Mouse (Mus musculus) kidney, adult 2 months (tissue): ENCODE measurements around the gene Ppp1r13b. TPM values are rescaled to one million over a fixed set of nuclear protein-coding genes. Genes with fewer than 3 reads are reported as not detected.

Experiments
- DNase-seq: peaks from one replicate; pipeline ENCODE4 v3.0.0; 2021
- H3K27ac ChIP-seq: fragments of 200-500 bp; 2 replicates; pipeline ENCODE4 v1.5.1; 2012; ENCODE audit warnings: low read depth, low read length, control low read depth, inconsistent platforms; ENCODE audit not compliant: insufficient read depth
- H3K27me3 ChIP-seq: fragments of 200-500 bp; replicated peaks from 2 replicates; pipeline ENCODE4 v1.6.1; 2012; ENCODE audit warnings: mild to moderate bottlenecking, moderate library complexity, low read length, inconsistent platforms; ENCODE audit not compliant: control insufficient read depth, insufficient read depth
- H3K36me3 ChIP-seq: fragments of 200-500 bp; 2 replicates; pipeline ENCODE4 v1.6.1; 2012; ENCODE audit warnings: mild to moderate bottlenecking, moderate library complexity, low read length, inconsistent platforms; ENCODE audit not compliant: control insufficient read depth, insufficient read depth
- H3K4me1 ChIP-seq: fragments of 200-500 bp; 2 replicates; pipeline ENCODE4 v1.6.1; 2011; ENCODE audit warnings: low read length; ENCODE audit not compliant: control insufficient read depth, insufficient read depth
- H3K4me3 ChIP-seq: fragments of 200-500 bp; 2 replicates; pipeline ENCODE4 v1.5.1; 2011; ENCODE audit warnings: mild to moderate bottlenecking, low read depth, low read length, control low read depth; ENCODE audit not compliant: insufficient read depth
- CTCF ChIP-seq: fragments of 200-500 bp; conservative IDR thresholded peaks from 2 replicates; pipeline ENCODE4 v1.5.1; 2011; ENCODE audit warnings: low read depth, mild to moderate bottlenecking, control low read depth, low read length, moderate library complexity, mixed read lengths; ENCODE audit not compliant: insufficient read depth, insufficient read length
- POLR2A ChIP-seq: fragments of 200-500 bp; IDR thresholded peaks from one replicate; pipeline ENCODE4 v1.6.1; 2011; ENCODE audit warnings: low read depth, low read length, control low read depth
- WGBS: fragments of 180-500 bp; shearing (Covaris S2); methylation state at CpG from one replicate; pipeline ENCODE4 v1.1.7; 2018; 5-methylcytosine and 5-hydroxymethylcytosine counted together
- polyA plus RNA-seq: library from polyadenylated mRNA; depleted of rRNA; stranded (reverse); fragments of >200 nt; gene quantifications from 2 replicates; pipeline ENCODE4 v1.2.3, GENCODE M21; 2012

The Ppp1r13b gene
- polyA plus RNA-seq, 1 experiment: 11.7 TPM

- no peaks in the 10 kb centered on the region for H3K27me3 ChIP-seq
- TF ChIP-seq POLR2A (peak; percentile 72), CTCF (no peak)
- peak within 1 kb of the TSS; percentile 79 for H3K4me3 ChIP-seq
- peak; percentile 100 for DNase-seq
- H3K4me1 ChIP-seq: peaks cover 10% of the 10 kb centered on the region; the same call in 1 of the 2 replicates
- H3K27ac ChIP-seq: peak within 1 kb of the TSS; percentile 92
- 1% methylated on average over 87 of the region's 87 CpGs for WGBS
- no peaks in the 10 kb centered on the region for H3K36me3 ChIP-seq
Observed at GRCm38 (mm10) chr12:111813766-111814617, 93.9 kb downstream of the Ppp1r13b start, which contains the start of the genes Xrcc3 and Zfyve21. Gene Xrcc3 (minus strand): TSS chr12:111813873. Gene Zfyve21 (plus strand): TSS chr12:111814170.

DNA sequence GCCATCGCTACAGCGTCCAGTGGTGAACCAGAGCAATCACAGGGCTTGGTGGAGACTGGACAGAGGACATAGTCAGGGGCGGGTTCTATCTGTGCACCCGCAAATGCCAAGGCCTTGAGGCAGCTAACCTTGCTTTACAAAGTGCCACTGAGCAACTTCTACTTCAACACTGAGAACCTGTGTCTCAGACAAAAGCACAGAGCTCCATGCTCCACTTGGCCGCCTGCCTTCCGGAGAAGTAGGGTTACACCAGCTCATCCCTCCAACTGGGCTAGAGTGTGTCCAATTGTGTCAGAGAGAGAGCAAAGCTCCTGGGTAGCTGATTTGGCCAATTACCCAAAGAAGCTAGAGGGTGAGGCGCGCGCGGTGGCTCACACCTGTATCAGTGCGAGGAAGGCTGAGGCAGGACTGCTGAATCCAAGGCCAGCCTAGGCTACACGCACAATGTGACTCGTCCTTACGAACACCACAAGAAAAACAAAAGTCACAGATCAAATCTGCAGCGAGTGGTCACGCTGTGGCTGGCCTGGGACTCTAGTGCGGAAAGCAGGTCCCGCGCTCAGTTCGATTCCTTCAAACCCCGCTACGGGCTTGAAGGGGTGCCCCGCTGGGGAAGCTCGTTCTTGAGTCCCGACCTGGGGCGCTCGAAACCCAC is 94.7 kb downstream of the Ppp1r13b start:
- no peaks in the 10 kb centered on the region for H3K36me3 ChIP-seq
- peak; percentile 31 for DNase-seq
- no peak overlapping the region for H3K27ac ChIP-seq
- peak overlapping the region; percentile 61 for H3K4me3 ChIP-seq
- H3K27me3 ChIP-seq: no peaks in the 10 kb centered on the region
- 8% methylated on average over 27 of the region's 27 CpGs for WGBS
- TF ChIP-seq CTCF (no peak), POLR2A (no peak)
- peaks cover 9% of the 10 kb centered on the region; the same call in 1 of the 2 replicates for H3K4me1 ChIP-seq

GRCm38 (mm10) chr12:111812611-111813010 is 95.3 kb downstream of the Ppp1r13b start:
- Histone ChIP-seq H3K4me3 (no peak overlapping the region), H3K4me1 (peaks cover 9% of the 10 kb centered on the region; the same call in 1 of the 2 replicates), H3K36me3 (no peaks in the 10 kb centered on the region), H3K27ac (no peak overlapping the region), H3K27me3 (no peaks in the 10 kb centered on the region)
- WGBS: 50% methylated on average over 12 of the region's 12 CpGs
- TF ChIP-seq CTCF (no peak), POLR2A (no peak)
- DNase-seq: no peak

DNA sequence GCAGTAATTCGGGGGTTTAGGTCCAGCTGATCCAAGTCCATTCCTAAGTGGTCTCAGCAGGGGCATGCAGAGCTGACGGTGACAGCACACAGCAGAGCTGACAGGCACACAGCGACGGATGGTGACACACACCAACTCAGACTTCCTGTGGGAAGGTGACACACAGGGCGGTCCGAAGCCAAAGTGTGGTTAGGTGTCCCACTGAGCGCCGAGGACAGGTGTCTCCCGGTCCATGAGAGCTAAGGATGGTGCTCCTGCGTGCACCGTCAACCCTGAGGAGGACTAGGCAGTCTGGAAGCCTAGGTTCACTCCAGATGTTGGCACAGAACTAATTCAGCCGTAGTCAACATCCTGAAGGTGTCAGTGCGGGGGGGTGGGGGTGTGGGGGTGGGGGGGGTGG is 95.8 kb downstream of the Ppp1r13b start:
- 84% methylated on average over 13 of the region's 13 CpGs for WGBS
- Histone ChIP-seq H3K27me3 (no peaks in the 10 kb centered on the region), H3K27ac (no peak overlapping the region), H3K36me3 (no peaks in the 10 kb centered on the region), H3K4me3 (no peak overlapping the region), H3K4me1 (peaks cover 9% of the 10 kb centered on the region; the same call in 1 of the 2 replicates)
- no peak for DNase-seq
- TF ChIP-seq CTCF: no peak
- no peak for TF ChIP-seq POLR2A

DNA sequence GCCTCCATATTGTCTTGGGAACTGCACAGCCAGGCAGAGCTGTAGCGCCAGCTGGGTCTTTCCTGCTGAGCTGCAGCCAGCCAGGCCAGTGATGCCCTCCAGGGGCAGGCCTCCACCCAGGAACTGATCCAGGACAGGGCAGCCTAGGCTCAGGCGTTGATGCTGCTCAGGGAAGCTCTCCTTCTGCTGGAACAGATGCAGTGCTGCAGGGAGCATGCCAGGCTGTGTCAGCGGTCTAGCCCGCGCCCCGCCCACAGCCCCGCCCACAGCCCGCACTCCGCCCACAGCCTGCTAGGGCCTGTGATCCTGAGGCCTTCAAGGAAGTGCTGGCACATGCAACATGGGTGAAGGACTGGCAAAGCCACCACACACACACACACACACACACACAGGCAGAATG is 98.1 kb downstream of the Ppp1r13b start:
- no peak overlapping the region for H3K27ac ChIP-seq
- WGBS: 2% methylated on average over 9 of the region's 9 CpGs

DNA sequence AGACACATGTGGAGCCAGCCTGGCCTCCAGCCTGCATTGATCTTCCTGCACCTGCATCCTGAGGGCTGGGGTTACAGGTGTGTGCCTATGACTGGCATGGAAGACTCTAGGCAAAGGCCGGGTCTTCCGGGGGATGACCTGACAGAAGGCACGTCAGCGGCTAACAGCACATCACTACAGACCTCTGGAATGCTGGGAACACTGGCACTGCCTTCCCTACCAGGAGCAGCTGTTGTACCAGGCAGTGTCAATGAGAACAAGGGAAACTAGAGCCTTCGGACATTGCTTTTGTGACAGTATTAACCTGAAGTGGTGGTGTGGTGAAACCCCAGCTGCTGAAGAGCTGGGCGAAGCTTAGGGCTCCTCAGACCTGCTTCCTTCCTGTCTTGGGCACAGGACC is 99.1 kb downstream of the Ppp1r13b start:
- no peaks in the 10 kb centered on the region for H3K27me3 ChIP-seq
- no peak overlapping the region for H3K27ac ChIP-seq
- no peak overlapping the region for H3K4me3 ChIP-seq
- no peaks in the 10 kb centered on the region for H3K36me3 ChIP-seq
- 89% methylated on average over 6 of the region's 6 CpGs for WGBS
- no peak for DNase-seq
- peaks cover 5% of the 10 kb centered on the region; the same call in 1 of the 2 replicates for H3K4me1 ChIP-seq
- no peak for TF ChIP-seq POLR2A
- no peak for TF ChIP-seq CTCF

More for the DNA sequence above, 98.1 kb downstream of the Ppp1r13b start:
- Histone ChIP-seq H3K36me3 (no peaks in the 10 kb centered on the region), H3K4me3 (no peak overlapping the region), H3K27me3 (no peaks in the 10 kb centered on the region), H3K4me1 (peaks cover 5% of the 10 kb centered on the region; the same call in 1 of the 2 replicates)
- peak; percentile 90 for DNase-seq
- TF ChIP-seq CTCF (peak; percentile 38; the same call in 1 of the 2 replicates), POLR2A (no peak)

GRCm38 (mm10) chr12:111803538-111803937 is 104.4 kb downstream of the Ppp1r13b start:
- Histone ChIP-seq H3K4me1 (peaks cover 13% of the 10 kb centered on the region), H3K36me3 (no peaks in the 10 kb centered on the region), H3K27ac (no peak overlapping the region), H3K4me3 (no peak overlapping the region), H3K27me3 (no peaks in the 10 kb centered on the region)
- DNase-seq: no peak
- no peak for TF ChIP-seq POLR2A
- TF ChIP-seq CTCF: no peak
- 81% methylated on average over 5 of the region's 5 CpGs for WGBS
